Mouse (Mus musculus): ENCODE data around the gene Hus1b. TPM values are rescaled to one million over a fixed set of nuclear protein-coding genes. Genes with fewer than 3 reads are reported as not detected.

Hus1b gene
- polyA plus RNA-seq, 1 experiment from 2014 or later: not detected

DNA sequence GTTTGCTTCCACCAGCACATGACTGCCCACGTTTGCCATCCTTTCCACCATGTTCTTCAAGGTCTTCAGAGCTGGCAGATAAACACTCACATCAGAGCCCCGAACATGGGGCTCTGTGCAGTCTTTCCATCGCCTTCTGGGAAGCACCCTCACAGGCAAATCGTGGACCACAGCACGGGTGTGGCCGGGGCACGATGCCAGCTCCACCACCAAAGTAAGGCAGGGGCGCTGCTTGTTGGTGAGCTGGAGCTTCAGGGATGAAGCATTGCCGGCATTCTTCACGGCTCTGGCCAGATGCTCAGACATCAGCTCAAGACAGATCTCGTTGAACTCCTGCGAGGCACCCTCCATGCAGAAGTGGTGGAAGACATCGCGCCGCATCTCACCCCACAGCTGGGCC lies 430 bp downstream of the Hus1b start:
- 91% methylated on average over 15 of the region's 15 CpGs for WGBS
- H3K27ac ChIP-seq: no peak overlapping the region
- no peak for ATAC-seq (ENCODE audit: insufficient number of reproducible peaks, insufficient read depth, low FRiP score, low TSS enrichment, low read depth)
- H3K4me3 ChIP-seq: no peak overlapping the region
- H3K9me3 ChIP-seq: no peaks in the 10 kb centered on the region
- no peaks in the 10 kb centered on the region for H3K27me3 ChIP-seq
- H3K36me3 ChIP-seq: peaks cover 7% of the 10 kb centered on the region
- H3K9ac ChIP-seq: no peak overlapping the region
- peaks cover 5% of the 10 kb centered on the region; the same call in 1 of the 2 replicates for H3K4me1 ChIP-seq
- no peak overlapping the region for H3K4me2 ChIP-seq

DNA sequence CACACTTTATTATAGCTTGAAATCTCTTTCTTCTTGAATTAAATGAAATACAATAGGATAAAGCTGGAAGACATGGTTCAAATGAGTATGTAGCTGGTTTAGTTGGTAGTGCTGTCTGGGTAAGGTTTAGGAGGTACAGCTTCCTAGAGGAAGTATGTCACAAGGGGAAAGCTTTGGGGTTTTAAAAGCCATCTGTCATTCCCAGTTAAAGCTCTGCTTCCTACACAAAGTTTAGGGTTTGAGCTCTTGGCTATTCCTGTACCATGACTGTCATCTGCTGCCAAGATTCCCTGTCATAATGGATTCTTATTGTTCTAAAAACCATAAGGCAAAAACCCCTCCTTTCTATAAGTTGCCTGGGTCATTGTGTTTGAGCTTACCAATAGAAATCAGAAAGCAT lies 1.8 kb downstream of the Hus1b start:
- Histone ChIP-seq H3K4me3 (no peak overlapping the region), H3K36me3 (peaks cover 7% of the 10 kb centered on the region), H3K27ac (no peak overlapping the region), H3K9ac (no peak overlapping the region), H3K9me3 (no peaks in the 10 kb centered on the region), H3K4me2 (no peak overlapping the region), H3K4me1 (peaks cover 5% of the 10 kb centered on the region; the same call in 1 of the 2 replicates), H3K27me3 (no peaks in the 10 kb centered on the region)
- no peak for ATAC-seq (ENCODE audit: insufficient number of reproducible peaks, insufficient read depth, low FRiP score, low TSS enrichment, low read depth)

DNA sequence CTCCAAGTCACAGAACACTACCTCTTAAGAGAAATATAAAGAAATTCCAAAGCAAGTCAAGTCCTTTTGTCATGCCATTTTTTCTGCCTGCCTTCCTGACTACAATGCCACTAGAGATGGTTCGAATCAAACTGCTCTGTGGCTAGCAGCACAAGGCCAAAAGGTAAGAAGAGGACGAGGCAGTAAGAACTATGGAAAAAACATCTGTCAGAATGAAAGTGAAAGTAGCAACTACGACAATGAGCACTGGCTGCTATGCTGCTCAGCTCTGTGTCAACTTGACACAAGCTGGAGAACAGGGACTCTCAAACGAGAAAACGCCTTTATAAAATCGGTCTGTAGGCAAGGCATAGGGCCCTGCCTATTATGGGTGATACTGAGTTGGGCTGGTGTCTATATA lies 14.6 kb downstream of the Hus1b start:
- no peak overlapping the region for H3K27ac ChIP-seq
- no peak overlapping the region for H3K4me3 ChIP-seq
- peaks cover 20% of the 10 kb centered on the region for H3K36me3 ChIP-seq
- no peak for ATAC-seq (ENCODE audit: insufficient number of reproducible peaks, insufficient read depth, low FRiP score, low TSS enrichment, low read depth)
- no peaks in the 10 kb centered on the region for H3K27me3 ChIP-seq
- 88% methylated on average over 6 of the region's 6 CpGs for WGBS
- no peaks in the 10 kb centered on the region for H3K9me3 ChIP-seq
- no peaks in the 10 kb centered on the region for H3K4me1 ChIP-seq
- no peak overlapping the region for H3K9ac ChIP-seq
- no peak overlapping the region for H3K4me2 ChIP-seq

DNA sequence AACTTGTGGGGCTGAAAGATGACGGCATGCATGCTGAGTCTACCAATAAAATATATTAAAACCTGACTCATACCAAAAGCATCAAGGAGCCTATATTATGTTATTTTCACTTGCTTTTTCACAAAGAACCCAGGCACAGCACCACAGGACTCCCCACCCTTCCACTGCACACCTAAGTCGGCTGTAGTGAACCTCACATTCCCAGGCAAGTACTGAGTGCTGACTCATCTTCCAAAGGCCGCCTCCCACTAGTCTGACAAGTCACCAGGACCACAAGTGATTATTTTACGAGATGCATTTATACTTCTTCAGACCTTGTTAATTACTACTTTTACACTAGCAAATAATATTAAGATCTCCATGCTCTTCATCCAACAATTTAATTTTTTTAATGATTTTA lies 15.9 kb downstream of the Hus1b start:
- no peak for ATAC-seq (ENCODE audit: insufficient number of reproducible peaks, insufficient read depth, low FRiP score, low TSS enrichment, low read depth)
- Histone ChIP-seq H3K9me3 (no peaks in the 10 kb centered on the region), H3K9ac (no peak overlapping the region), H3K27ac (no peak overlapping the region), H3K36me3 (peaks cover 19% of the 10 kb centered on the region), H3K4me3 (no peak overlapping the region), H3K4me1 (no peaks in the 10 kb centered on the region), H3K4me2 (no peak overlapping the region), H3K27me3 (no peaks in the 10 kb centered on the region)
- 70% methylated on average over 4 of the region's 4 CpGs for WGBS

DNA sequence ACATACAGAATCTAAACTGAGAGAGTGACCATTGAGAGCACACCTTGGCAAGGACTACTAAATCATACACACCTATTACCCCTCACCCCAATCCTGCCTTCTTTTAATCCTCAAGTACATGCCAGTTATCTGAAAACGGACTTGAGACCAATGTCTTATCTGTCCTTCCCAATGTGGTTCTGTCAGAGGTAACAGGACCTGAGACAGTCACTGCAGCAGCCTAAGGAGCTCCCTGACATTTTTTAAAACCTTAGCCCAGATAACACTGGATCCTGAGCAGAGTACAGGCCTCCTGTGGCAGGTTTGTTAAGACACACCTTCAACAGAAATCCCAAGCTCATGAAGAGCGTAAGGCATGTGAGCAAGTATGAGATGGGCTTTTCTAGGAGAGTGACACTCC lies 18.4 kb downstream of the Hus1b start:
- Histone ChIP-seq H3K9me3 (no peaks in the 10 kb centered on the region), H3K36me3 (peaks cover 21% of the 10 kb centered on the region), H3K4me1 (no peaks in the 10 kb centered on the region), H3K27me3 (no peaks in the 10 kb centered on the region), H3K9ac (no peak overlapping the region), H3K27ac (no peak overlapping the region), H3K4me2 (no peak overlapping the region), H3K4me3 (no peak overlapping the region)
- ATAC-seq (ENCODE audit: insufficient number of reproducible peaks, insufficient read depth, low FRiP score, low TSS enrichment, low read depth): no peak
- 84% methylated on average over 2 of the region's 2 CpGs for WGBS

DNA sequence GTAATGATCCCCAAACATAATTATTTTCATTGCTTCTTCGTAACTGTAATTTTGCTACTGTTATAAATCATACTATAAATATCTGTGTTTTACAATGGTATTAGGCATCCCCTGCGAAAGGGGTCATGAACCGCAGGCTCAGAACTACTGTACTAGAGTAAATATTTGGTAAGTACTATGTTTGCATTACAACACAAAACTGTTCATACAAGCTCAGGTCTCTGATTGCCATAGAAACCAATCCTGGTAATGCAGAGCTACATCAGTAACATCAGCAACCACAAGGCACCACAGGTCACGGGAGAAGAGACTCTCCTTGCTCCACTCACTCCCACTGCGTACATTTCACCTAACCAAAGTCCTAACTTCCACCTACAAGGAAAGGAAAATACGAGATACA lies 23.3 kb downstream of the Hus1b start:
- ATAC-seq (ENCODE audit: insufficient number of reproducible peaks, insufficient read depth, low FRiP score, low TSS enrichment, low read depth): no peak
- H3K4me3 ChIP-seq: no peak overlapping the region
- no peaks in the 10 kb centered on the region for H3K27me3 ChIP-seq
- H3K27ac ChIP-seq: no peak overlapping the region
- H3K4me1 ChIP-seq: no peaks in the 10 kb centered on the region
- 87% methylated on average over 6 of the region's 6 CpGs for WGBS
- H3K9me3 ChIP-seq: no peaks in the 10 kb centered on the region
- H3K36me3 ChIP-seq: peaks cover 19% of the 10 kb centered on the region
- no peak overlapping the region for H3K9ac ChIP-seq
- H3K4me2 ChIP-seq: no peak overlapping the region

DNA sequence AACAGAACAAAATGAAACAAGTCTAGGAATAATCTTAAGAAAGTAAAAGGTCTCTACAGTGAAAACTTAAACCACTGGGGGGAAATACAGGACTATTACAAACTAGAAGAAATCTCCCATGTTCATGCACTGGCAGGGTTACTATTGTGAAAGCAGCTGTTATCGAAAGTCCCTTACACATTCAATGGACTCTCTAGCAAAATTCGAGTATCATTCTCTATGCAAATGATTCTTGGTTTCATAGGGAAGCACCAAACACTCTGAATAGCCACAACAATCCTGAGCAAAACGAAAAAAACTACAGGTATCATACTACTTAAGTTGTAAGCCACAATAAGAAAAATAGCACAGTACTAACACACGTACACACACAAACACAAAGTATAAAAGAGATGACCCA lies 25.6 kb downstream of the Hus1b start:
- 88% methylated on average over 4 of the region's 4 CpGs for WGBS
- Histone ChIP-seq H3K4me2 (no peak overlapping the region), H3K9me3 (no peaks in the 10 kb centered on the region)

DNA sequence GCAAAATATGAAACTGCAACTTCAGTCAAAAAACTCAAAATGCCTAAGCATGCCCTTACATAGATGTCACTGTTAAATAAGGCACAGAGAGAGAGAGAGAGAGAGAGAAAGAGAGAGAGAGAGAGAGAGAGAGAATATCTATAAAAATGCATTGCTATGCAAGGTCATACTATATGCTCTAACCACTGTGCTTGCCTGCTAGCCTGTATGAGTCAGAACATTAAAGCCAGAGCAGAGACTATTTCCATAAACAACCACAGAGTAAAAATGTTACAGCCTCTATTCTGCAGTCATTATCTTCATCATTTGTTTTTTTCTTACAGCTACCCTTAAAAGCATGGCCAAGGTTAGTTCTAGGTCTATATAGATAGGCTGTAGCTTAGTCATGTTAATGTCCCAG lies 33.8 kb downstream of the Hus1b start:
- H3K4me3 ChIP-seq: no peak overlapping the region
- ATAC-seq (ENCODE audit: insufficient number of reproducible peaks, insufficient read depth, low FRiP score, low TSS enrichment, low read depth): no peak

More for the DNA sequence above, 25.6 kb downstream of the Hus1b start:
- no peak overlapping the region for H3K9ac ChIP-seq
- H3K4me3 ChIP-seq: no peak overlapping the region
- H3K27me3 ChIP-seq: no peaks in the 10 kb centered on the region
- ATAC-seq (ENCODE audit: insufficient number of reproducible peaks, insufficient read depth, low FRiP score, low TSS enrichment, low read depth): no peak
- H3K4me1 ChIP-seq: no peaks in the 10 kb centered on the region
- H3K36me3 ChIP-seq: peaks cover 15% of the 10 kb centered on the region
- no peak overlapping the region for H3K27ac ChIP-seq

DNA sequence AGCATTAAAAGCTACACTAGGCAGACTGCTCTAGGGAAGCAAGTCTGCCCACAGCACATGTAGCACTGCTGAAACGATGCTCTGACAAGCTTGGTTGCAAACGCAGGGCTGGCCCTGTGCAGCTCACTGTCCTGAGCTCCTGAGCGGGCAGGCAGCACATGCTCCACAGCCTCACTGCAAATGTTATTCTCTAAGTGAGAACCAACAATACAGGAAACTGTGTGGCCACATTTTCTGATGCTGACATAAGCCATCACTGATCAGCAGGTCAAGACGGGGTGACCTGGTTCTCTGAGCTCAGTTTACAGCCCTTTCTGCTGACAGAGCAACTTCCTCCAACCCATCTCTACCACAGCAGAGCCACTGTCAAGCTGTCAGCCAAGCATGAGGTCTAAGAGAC lies 34.5 kb downstream of the Hus1b start:
- H3K9me3 ChIP-seq: no peaks in the 10 kb centered on the region
- no peak for ATAC-seq (ENCODE audit: insufficient number of reproducible peaks, insufficient read depth, low FRiP score, low TSS enrichment, low read depth)
- 9% methylated on average over 4 of the region's 4 CpGs for WGBS
- H3K4me3 ChIP-seq: no peak overlapping the region
- H3K27ac ChIP-seq: 0 out of 2 replicates have a peak overlapping the region, but pooled peaks have one; percentile 11
- no peak overlapping the region for H3K4me2 ChIP-seq
- no peak overlapping the region for H3K9ac ChIP-seq
- H3K36me3 ChIP-seq: peaks cover 11% of the 10 kb centered on the region; the same call in 1 of the 2 replicates
- H3K27me3 ChIP-seq: no peaks in the 10 kb centered on the region
- H3K4me1 ChIP-seq: peaks cover 5% of the 10 kb centered on the region

More for the DNA sequence above, 33.8 kb downstream of the Hus1b start:
- no peaks in the 10 kb centered on the region for H3K9me3 ChIP-seq
- H3K27me3 ChIP-seq: no peaks in the 10 kb centered on the region
- no peak overlapping the region for H3K27ac ChIP-seq
- H3K4me2 ChIP-seq: no peak overlapping the region
- peaks cover 11% of the 10 kb centered on the region; the same call in 1 of the 2 replicates for H3K36me3 ChIP-seq
- H3K4me1 ChIP-seq: peaks cover 5% of the 10 kb centered on the region
- no peak overlapping the region for H3K9ac ChIP-seq

DNA sequence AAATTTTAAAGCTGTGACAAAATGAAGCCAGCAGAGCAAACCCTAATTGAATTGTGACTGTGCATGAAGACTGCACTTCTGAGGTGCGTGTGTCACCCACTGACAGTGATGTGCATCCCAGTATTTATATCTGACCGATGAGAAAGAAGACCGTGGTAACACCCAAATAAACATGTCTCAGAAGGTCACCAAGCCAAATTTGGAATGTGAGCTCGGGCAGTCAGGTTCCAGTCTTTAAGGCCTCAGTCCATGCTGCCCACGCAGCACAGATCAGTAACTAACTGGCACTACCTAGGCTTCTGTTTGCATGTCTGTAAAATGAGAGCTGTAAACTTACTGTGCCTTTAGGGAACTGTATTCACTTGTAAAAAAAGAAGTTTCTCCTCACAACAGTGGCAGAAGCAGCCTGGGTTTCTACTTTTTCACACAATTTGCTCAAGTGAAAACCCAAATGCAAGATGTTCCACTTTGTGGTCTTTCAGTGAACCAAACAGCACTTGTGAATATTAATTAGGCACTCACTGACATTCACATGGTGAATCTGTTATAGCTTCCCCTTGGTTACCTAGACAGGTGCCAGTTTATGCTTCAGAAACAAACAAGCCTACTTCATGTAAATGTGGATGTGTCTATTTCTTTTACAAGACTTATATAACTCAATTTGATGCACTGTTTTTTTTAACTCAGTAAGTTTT lies 35.5 kb downstream of the Hus1b start:
- no peak overlapping the region for H3K4me3 ChIP-seq
- no peaks in the 10 kb centered on the region for H3K9me3 ChIP-seq
- peaks cover 5% of the 10 kb centered on the region for H3K4me1 ChIP-seq
- no peak overlapping the region for H3K9ac ChIP-seq
- H3K27ac ChIP-seq: no peak overlapping the region
- no peak overlapping the region for H3K4me2 ChIP-seq
- no peaks in the 10 kb centered on the region for H3K27me3 ChIP-seq
- no peak for ATAC-seq (ENCODE audit: insufficient number of reproducible peaks, insufficient read depth, low FRiP score, low TSS enrichment, low read depth)
- H3K36me3 ChIP-seq: peaks cover 11% of the 10 kb centered on the region; the same call in 1 of the 2 replicates
- 69% methylated on average over 5 of the region's 5 CpGs for WGBS

DNA sequence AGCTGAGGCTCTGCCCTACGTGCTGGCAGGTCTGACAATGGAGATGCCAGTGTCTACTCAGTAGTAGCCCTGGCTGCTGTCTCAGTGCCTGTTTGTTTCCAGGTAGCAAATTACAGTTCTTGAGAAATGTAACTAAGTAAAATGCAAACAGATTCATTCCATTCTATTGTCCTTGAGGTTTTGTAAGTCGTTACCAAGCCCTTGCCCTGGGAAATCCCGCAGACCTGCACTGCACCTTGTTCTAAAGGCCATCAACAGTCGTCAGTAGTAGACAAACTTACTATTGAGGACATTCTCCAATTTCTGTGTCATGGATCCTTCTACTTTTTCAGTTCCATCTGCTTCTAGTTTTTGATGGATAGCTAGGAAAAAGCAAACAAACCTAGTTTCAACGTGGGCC lies 36.7 kb downstream of the Hus1b start:
- Histone ChIP-seq H3K4me3 (no peak overlapping the region), H3K4me2 (no peak overlapping the region), H3K9me3 (no peaks in the 10 kb centered on the region), H3K27me3 (no peaks in the 10 kb centered on the region), H3K36me3 (peaks cover 10% of the 10 kb centered on the region; the same call in 1 of the 2 replicates), H3K4me1 (peaks cover 5% of the 10 kb centered on the region), H3K9ac (no peak overlapping the region), H3K27ac (no peak overlapping the region)
- ATAC-seq (ENCODE audit: insufficient number of reproducible peaks, insufficient read depth, low FRiP score, low TSS enrichment, low read depth): no peak
- WGBS: 65% methylated on average over 5 of the region's 5 CpGs

DNA sequence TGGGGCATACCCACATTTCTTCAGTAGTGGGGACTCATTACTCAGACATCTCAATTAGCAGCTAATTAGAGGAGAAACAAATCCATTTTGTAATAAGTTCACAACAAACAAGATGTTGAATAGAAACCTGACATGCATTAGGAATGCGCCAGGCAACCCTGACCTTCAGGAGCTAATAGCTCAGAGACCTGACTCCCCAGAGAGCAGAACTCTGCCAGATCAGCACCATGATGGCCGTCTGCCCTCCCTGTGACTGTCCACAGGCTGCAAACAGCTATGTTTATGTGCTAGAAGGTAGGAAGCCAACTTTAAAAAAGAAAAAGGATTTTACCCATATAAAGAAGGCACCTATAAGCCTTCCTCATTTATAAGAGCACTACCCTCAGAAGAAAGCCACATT lies 45.3 kb downstream of the Hus1b start:
- no peak for ATAC-seq (ENCODE audit: insufficient number of reproducible peaks, insufficient read depth, low FRiP score, low TSS enrichment, low read depth)
- H3K9me3 ChIP-seq: no peaks in the 10 kb centered on the region
- H3K4me2 ChIP-seq: no peak overlapping the region
- H3K36me3 ChIP-seq: peaks cover 24% of the 10 kb centered on the region; the same call in 1 of the 2 replicates
- 39% methylated on average over 2 of the region's 2 CpGs for WGBS
- 0 out of 2 replicates have a peak, but pooled peaks cover 3% of the 10 kb centered on the region for H3K4me1 ChIP-seq
- no peak overlapping the region for H3K27ac ChIP-seq
- H3K9ac ChIP-seq: no peak overlapping the region
- H3K27me3 ChIP-seq: no peaks in the 10 kb centered on the region
- no peak overlapping the region for H3K4me3 ChIP-seq
